Mouse (Mus musculus) ES-Bruce4 (cell line): ENCODE measurements around the gene Mfap4.

Experiments used
- CTCF ChIP-seq: IDR thresholded peaks from one replicate; pipeline ENCODE4 v1.8.1; 2011; ENCODE audit warnings: low read depth, low read length
- POLR2A ChIP-seq: IDR thresholded peaks from one replicate; pipeline ENCODE4 v1.8.1; 2011; ENCODE audit warnings: low read length; ENCODE audit not compliant: insufficient read depth

- TF ChIP-seq CTCF (no peak), POLR2A (no peak)
Measured at GRCm38 (mm10) chr11:61487936-61488335, 2.7 kb downstream of the Mfap4 start.
